Mouse (Mus musculus) E14TG2a.4 (cell line): ENCODE measurements around the gene Gng7.

ENCODE experiments used
- CTCF ChIP-seq: conservative IDR thresholded peaks from 2 replicates; pipeline ENCODE4 v1.5.1; 2014; ENCODE audit warnings: low read length
- NANOG ChIP-seq: IDR thresholded peaks from 2 replicates; pipeline ENCODE4 v1.6.1; 2014; ENCODE audit warnings: borderline replicate concordance, low read length, mixed read lengths
- POU5F1 ChIP-seq: IDR thresholded peaks from 2 replicates; pipeline ENCODE4 v1.6.1; 2014; ENCODE audit warnings: low read length, borderline replicate concordance

- peak; percentile 56 for TF ChIP-seq CTCF
- no peak for TF ChIP-seq POU5F1
- no peak for TF ChIP-seq NANOG
Observed at GRCm38 (mm10) chr10:80998778-80999177, 16.0 kb downstream of the Gng7 start.
